Mouse (Mus musculus) lung, postnatal 0 days (tissue): ENCODE results near the gene Adgrl3.

Experiments
- CTCF ChIP-seq: IDR thresholded peaks from 2 replicates; pipeline ENCODE4 v1.5.1; 2016; ENCODE audit warnings: antibody characterized with exemption, mild to moderate bottlenecking
- EP300 ChIP-seq: IDR thresholded peaks from 2 replicates; pipeline ENCODE4 v1.6.1; 2016; ENCODE audit warnings: antibody characterized with exemption, mild to moderate bottlenecking, control low read depth

DNA sequence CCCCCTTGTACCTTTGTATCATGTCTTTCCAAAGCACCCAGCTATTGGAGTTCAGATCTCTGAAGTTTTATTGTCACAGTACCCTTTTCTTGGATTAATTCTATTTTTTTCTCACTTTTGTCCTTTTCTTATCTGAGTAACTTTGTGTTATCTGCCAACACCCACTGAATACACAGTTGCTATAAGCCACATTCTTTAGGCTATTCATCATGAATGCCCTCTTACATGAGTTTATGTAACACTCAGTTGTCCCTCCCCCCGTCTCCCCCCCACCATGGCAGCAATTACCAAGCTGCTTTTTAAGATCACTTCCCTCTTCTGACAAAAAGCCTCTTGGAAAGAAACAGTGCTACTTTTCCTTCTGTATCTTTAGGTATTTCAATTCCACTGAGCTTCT lies 655.0 kb downstream of the Adgrl3 start:
- TF ChIP-seq CTCF = no peak
- TF ChIP-seq EP300 = peak; percentile 7; the same call in 1 of the 2 replicates
